Mouse (Mus musculus): ENCODE measurements around the gene Arrb1. TPM values are rescaled to one million over a fixed set of nuclear protein-coding genes. Genes with fewer than 3 reads are reported as not detected.

Gene Arrb1
- polyA plus RNA-seq, 1 experiment from 2014 or later = 3.8 TPM

- no peak overlapping the region for H3K4me2 ChIP-seq (ENCODE audit: low read depth, low read length)
- no peak overlapping the region for H3K4me3 ChIP-seq (ENCODE audit: low read depth, low read length)
- ATAC-seq (ENCODE audit: low read depth) (no peak), DNase-seq (ENCODE audit: low spot score) (no peak)
- WGBS = 81% methylated on average over 9 of the region's 9 CpGs
- H3K36me3 ChIP-seq (ENCODE audit: control insufficient read depth, insufficient read depth, low read length) = no peaks in the 10 kb centered on the region
- no peaks in the 10 kb centered on the region for H3K4me1 ChIP-seq (ENCODE audit: control insufficient read depth, insufficient read depth, low read length)
- H3K9ac ChIP-seq (ENCODE audit: low read depth, low read length) = no peak overlapping the region
- H3K27ac ChIP-seq (replicated peaks; ENCODE audit: low read depth, low read length) = no peak overlapping the region
- H3K9me3 ChIP-seq (ENCODE audit: control insufficient read depth, low read length) = no peaks in the 10 kb centered on the region
- no peaks in the 10 kb centered on the region for H3K27me3 ChIP-seq (replicated peaks; ENCODE audit: control insufficient read depth, insufficient read depth, low read length)
Observed at GRCm38 (mm10) chr7:99516092-99516813, 19.0 kb upstream of the Arrb1 start.

- DNase-seq (ENCODE audit: low spot score) (no peak), ATAC-seq (ENCODE audit: low read depth) (no peak)
- 78% methylated on average over 3 of the region's 3 CpGs for WGBS
- no peak overlapping the region for H3K9ac ChIP-seq (ENCODE audit: low read depth, low read length)
- no peaks in the 10 kb centered on the region for H3K4me1 ChIP-seq (ENCODE audit: control insufficient read depth, insufficient read depth, low read length)
- no peaks in the 10 kb centered on the region for H3K36me3 ChIP-seq (ENCODE audit: control insufficient read depth, insufficient read depth, low read length)
- H3K27ac ChIP-seq (replicated peaks; ENCODE audit: low read depth, low read length) = no peak overlapping the region
- H3K9me3 ChIP-seq (ENCODE audit: control insufficient read depth, low read length) = no peaks in the 10 kb centered on the region
- no peak overlapping the region for H3K4me2 ChIP-seq (ENCODE audit: low read depth, low read length)
- H3K4me3 ChIP-seq (ENCODE audit: low read depth, low read length) = no peak overlapping the region
- H3K27me3 ChIP-seq (replicated peaks; ENCODE audit: control insufficient read depth, insufficient read depth, low read length) = no peaks in the 10 kb centered on the region
Observed at GRCm38 (mm10) chr7:99516814-99517157, 18.5 kb upstream of the Arrb1 start.

- no peaks in the 10 kb centered on the region for H3K36me3 ChIP-seq (ENCODE audit: control insufficient read depth, insufficient read depth, low read length)
- no peak overlapping the region for H3K4me3 ChIP-seq (ENCODE audit: low read depth, low read length)
- DNase-seq (ENCODE audit: low spot score) (peak; percentile 34), ATAC-seq (ENCODE audit: low read depth) (no peak)
- H3K9ac ChIP-seq (ENCODE audit: low read depth, low read length) = no peak overlapping the region
- no peaks in the 10 kb centered on the region for H3K9me3 ChIP-seq (ENCODE audit: control insufficient read depth, low read length)
- 48% methylated on average over 4 of the region's 4 CpGs for WGBS
- no peaks in the 10 kb centered on the region for H3K27me3 ChIP-seq (replicated peaks; ENCODE audit: control insufficient read depth, insufficient read depth, low read length)
- no peak overlapping the region for H3K27ac ChIP-seq (replicated peaks; ENCODE audit: low read depth, low read length)
- H3K4me2 ChIP-seq (ENCODE audit: low read depth, low read length) = no peak overlapping the region
- no peaks in the 10 kb centered on the region for H3K4me1 ChIP-seq (ENCODE audit: control insufficient read depth, insufficient read depth, low read length)
Observed at GRCm38 (mm10) chr7:99518954-99519644, 16.2 kb upstream of the Arrb1 start.

GRCm38 (mm10) chr7:99523121-99523520, 12.1 kb upstream of the Arrb1 start:
- ATAC-seq (ENCODE audit: low read depth) = no peak

GRCm38 (mm10) chr7:99523837-99524236, 11.4 kb upstream of the Arrb1 start:
- no peak overlapping the region for H3K4me2 ChIP-seq (ENCODE audit: low read depth, low read length)
- H3K4me1 ChIP-seq (ENCODE audit: control insufficient read depth, insufficient read depth, low read length) = no peaks in the 10 kb centered on the region
- H3K9ac ChIP-seq (ENCODE audit: low read depth, low read length) = no peak overlapping the region
- H3K9me3 ChIP-seq (ENCODE audit: control insufficient read depth, low read length) = no peaks in the 10 kb centered on the region
- DNase-seq (ENCODE audit: low spot score) (no peak), ATAC-seq (ENCODE audit: low read depth) (no peak)
- no peaks in the 10 kb centered on the region for H3K27me3 ChIP-seq (replicated peaks; ENCODE audit: control insufficient read depth, insufficient read depth, low read length)
- H3K36me3 ChIP-seq (ENCODE audit: control insufficient read depth, insufficient read depth, low read length) = no peaks in the 10 kb centered on the region
- WGBS = 87% methylated on average over 1 of the region's 1 CpGs
- H3K27ac ChIP-seq (replicated peaks; ENCODE audit: low read depth, low read length) = no peak overlapping the region
- no peak overlapping the region for H3K4me3 ChIP-seq (ENCODE audit: low read depth, low read length)

More at GRCm38 (mm10) chr7:99523121-99523520, 12.1 kb upstream of the Arrb1 start:
- Histone ChIP-seq H3K9me3 (ENCODE audit: control insufficient read depth, low read length) (no peaks in the 10 kb centered on the region), H3K4me2 (ENCODE audit: low read depth, low read length) (no peak overlapping the region), H3K36me3 (ENCODE audit: control insufficient read depth, insufficient read depth, low read length) (no peaks in the 10 kb centered on the region), H3K27me3 (replicated peaks; ENCODE audit: control insufficient read depth, insufficient read depth, low read length) (no peaks in the 10 kb centered on the region), H3K27ac (replicated peaks; ENCODE audit: low read depth, low read length) (no peak overlapping the region), H3K9ac (ENCODE audit: low read depth, low read length) (no peak overlapping the region), H3K4me3 (ENCODE audit: low read depth, low read length) (no peak overlapping the region), H3K4me1 (ENCODE audit: control insufficient read depth, insufficient read depth, low read length) (no peaks in the 10 kb centered on the region)
- DNase-seq (ENCODE audit: low spot score) = no peak
- 68% methylated on average over 8 of the region's 8 CpGs for WGBS

- Histone ChIP-seq H3K4me1 (ENCODE audit: control insufficient read depth, insufficient read depth, low read length) (no peaks in the 10 kb centered on the region), H3K9ac (ENCODE audit: low read depth, low read length) (no peak overlapping the region), H3K4me3 (ENCODE audit: low read depth, low read length) (no peak overlapping the region), H3K36me3 (ENCODE audit: control insufficient read depth, insufficient read depth, low read length) (no peaks in the 10 kb centered on the region), H3K9me3 (ENCODE audit: control insufficient read depth, low read length) (no peaks in the 10 kb centered on the region), H3K4me2 (ENCODE audit: low read depth, low read length) (no peak overlapping the region), H3K27me3 (replicated peaks; ENCODE audit: control insufficient read depth, insufficient read depth, low read length) (no peaks in the 10 kb centered on the region), H3K27ac (replicated peaks; ENCODE audit: low read depth, low read length) (no peak overlapping the region)
- ATAC-seq (ENCODE audit: low read depth) = no peak
- WGBS = 30% methylated on average over 2 of the region's 2 CpGs
- DNase-seq (ENCODE audit: low spot score) = no peak
Observed at GRCm38 (mm10) chr7:99528547-99528946, 6.7 kb upstream of the Arrb1 start.

- Histone ChIP-seq H3K27ac (replicated peaks; ENCODE audit: low read depth, low read length) (no peak overlapping the region), H3K9ac (ENCODE audit: low read depth, low read length) (no peak overlapping the region), H3K4me1 (ENCODE audit: control insufficient read depth, insufficient read depth, low read length) (no peaks in the 10 kb centered on the region), H3K4me2 (ENCODE audit: low read depth, low read length) (no peak overlapping the region), H3K27me3 (replicated peaks; ENCODE audit: control insufficient read depth, insufficient read depth, low read length) (no peaks in the 10 kb centered on the region), H3K9me3 (ENCODE audit: control insufficient read depth, low read length) (no peaks in the 10 kb centered on the region), H3K36me3 (ENCODE audit: control insufficient read depth, insufficient read depth, low read length) (no peaks in the 10 kb centered on the region), H3K4me3 (ENCODE audit: low read depth, low read length) (no peak overlapping the region)
- WGBS = 40% methylated on average over 5 of the region's 5 CpGs
- DNase-seq (ENCODE audit: low spot score) = no peak
- ATAC-seq (ENCODE audit: low read depth) = no peak
Observed at GRCm38 (mm10) chr7:99529410-99529809, 5.9 kb upstream of the Arrb1 start.

- Histone ChIP-seq H3K36me3 (ENCODE audit: control insufficient read depth, insufficient read depth, low read length) (no peaks in the 10 kb centered on the region), H3K27ac (replicated peaks; ENCODE audit: low read depth, low read length) (no peak overlapping the region), H3K9ac (ENCODE audit: low read depth, low read length) (no peak overlapping the region), H3K4me2 (ENCODE audit: low read depth, low read length) (no peak overlapping the region), H3K27me3 (replicated peaks; ENCODE audit: control insufficient read depth, insufficient read depth, low read length) (no peaks in the 10 kb centered on the region), H3K4me1 (ENCODE audit: control insufficient read depth, insufficient read depth, low read length) (peaks cover 10% of the 10 kb centered on the region; the same call in 1 of the 2 replicates), H3K9me3 (ENCODE audit: control insufficient read depth, low read length) (no peaks in the 10 kb centered on the region), H3K4me3 (ENCODE audit: low read depth, low read length) (no peak overlapping the region)
- ATAC-seq (ENCODE audit: low read depth) = no peak
- 87% methylated on average over 3 of the region's 3 CpGs for WGBS
- no peak for DNase-seq (ENCODE audit: low spot score)
Observed at GRCm38 (mm10) chr7:99531408-99531970, 3.8 kb upstream of the Arrb1 start.
